Mouse (Mus musculus) small intestine, adult 2 months (tissue): Measurements from ENCODE around the gene Fgd3.

Experiments
- CTCF ChIP-seq: fragments of 200-500 bp; IDR thresholded peaks from 2 replicates; pipeline ENCODE4 v1.5.1; 2012; ENCODE audit warnings: low read depth, mild to moderate bottlenecking, control low read depth, inconsistent platforms, low read length, moderate library complexity, mixed read lengths; ENCODE audit not compliant: insufficient replicate concordance, insufficient read length; ENCODE audit errors: extremely low read depth
- POLR2A ChIP-seq: fragments of 200-500 bp; IDR thresholded peaks from 2 replicates; pipeline ENCODE4 v1.6.1; 2012; ENCODE audit warnings: low read depth, mild to moderate bottlenecking, control low read depth, inconsistent platforms, low read length, moderate library complexity

- TF ChIP-seq POLR2A = no peak
- no peak for TF ChIP-seq CTCF
Measured at GRCm38 (mm10) chr13:49249634-49250033, 70.5 kb downstream of the Fgd3 start.
